In genomic region chr12:110376062-110376837, GRCm38 (mm10) we compare ENCODE assay signal across 8 mouse cellular contexts.
A peak's percentile ranks its signal among the peaks of the same experiment; 100 is the strongest.
DNase-seq lines count a peak whose midpoint lies in the region; ATAC-seq and TF ChIP-seq lines count a peak whose summit lies in the region.
"Had no signal": no experiment of that assay in that cellular context is flagged by ENCODE, and none has a peak within 500 bp of the region (broad histone marks: within the 10 kb centered on the region; RNA-seq: fewer than 3 reads in every experiment).

No protein-coding gene starts in this region.

- WGBS in intestine, postnatal 0 days: 45% methylated on average over 6 of the region's 7 CpGs
- 37% methylated on average over 7 of the region's 7 CpGs for WGBS in intestine, embryonic 15.5 days
- 30% methylated on average over 7 of the region's 7 CpGs for WGBS in embryonic facial prominence, embryonic 10.5 days

- no peak overlapping the region for H3K4me2 ChIP-seq in intestine, postnatal 0 days (replicated peaks; ENCODE audit: low read depth)
- no peak overlapping the region for H3K4me2 ChIP-seq in intestine, embryonic 15.5 days (replicated peaks)

- no peak for ATAC-seq in intestine, postnatal 0 days
- no peak for ATAC-seq in intestine, embryonic 15.5 days

- no peaks in the 10 kb centered on the region for H3K9me3 ChIP-seq in intestine, postnatal 0 days (ENCODE audit: control insufficient read depth)
- H3K9me3 ChIP-seq in intestine, embryonic 15.5 days: no peaks in the 10 kb centered on the region
- no peaks in the 10 kb centered on the region for H3K9me3 ChIP-seq in embryonic facial prominence, embryonic 10.5 days
- H3K9me3 ChIP-seq: megakaryocyte, embryonic 14.5 days had no signal

- H3K27ac ChIP-seq in intestine, postnatal 0 days (ENCODE audit: low read depth, low read length): no peak overlapping the region
- H3K27ac ChIP-seq in intestine, embryonic 15.5 days: no peak overlapping the region
- no peak overlapping the region for H3K27ac ChIP-seq in embryonic facial prominence, embryonic 10.5 days (replicated peaks)

- H3K9ac ChIP-seq in intestine, postnatal 0 days (ENCODE audit: low read depth, low read length): no peak overlapping the region
- no peak overlapping the region for H3K9ac ChIP-seq in intestine, embryonic 15.5 days

- peak; percentile 30 for DNase-seq in right cerebral cortex, postnatal 4 days
- no peak for DNase-seq in right cerebral cortex, postnatal 14 days
- peak; percentile 55 for DNase-seq in embryonic facial prominence, embryonic 10.5 days (ENCODE audit: low spot score)
- DNase-seq in retina, postnatal 1 day: peak; percentile 56
- DNase-seq in spleen, postnatal 14 days (ENCODE audit: low spot score in 2 of 2): no peak

- no peak overlapping the region for H3K4me3 ChIP-seq in intestine, postnatal 0 days (ENCODE audit: low read depth, low read length)
- no peak overlapping the region for H3K4me3 ChIP-seq in intestine, embryonic 15.5 days (replicated peaks)
- H3K4me3 ChIP-seq in embryonic facial prominence, embryonic 10.5 days: no peak overlapping the region
- H3K4me3 ChIP-seq: megakaryocyte, embryonic 14.5 days had no signal

- peaks cover 20% of the 10 kb centered on the region for H3K27me3 ChIP-seq in intestine, postnatal 0 days (replicated peaks; ENCODE audit: control insufficient read depth, insufficient read depth, low read length)
- peaks cover 12% of the 10 kb centered on the region for H3K27me3 ChIP-seq in intestine, embryonic 15.5 days (replicated peaks)
- H3K27me3 ChIP-seq in embryonic facial prominence, embryonic 10.5 days (replicated peaks; ENCODE audit: low read depth, poor library complexity, severe bottlenecking): peaks cover 58% of the 10 kb centered on the region

- H3K4me1 ChIP-seq in intestine, postnatal 0 days (replicated peaks; ENCODE audit: control insufficient read depth, insufficient read depth, low read length): no peaks in the 10 kb centered on the region
- H3K4me1 ChIP-seq in intestine, embryonic 15.5 days (replicated peaks): 0 out of 2 replicates have a peak, but pooled peaks cover 3% of the 10 kb centered on the region
- peaks cover 49% of the 10 kb centered on the region for H3K4me1 ChIP-seq in embryonic facial prominence, embryonic 10.5 days

- H3K36me3 ChIP-seq in intestine, postnatal 0 days (ENCODE audit: control insufficient read depth, insufficient read depth): no peaks in the 10 kb centered on the region
- no peaks in the 10 kb centered on the region for H3K36me3 ChIP-seq in intestine, embryonic 15.5 days
- no peaks in the 10 kb centered on the region for H3K36me3 ChIP-seq in embryonic facial prominence, embryonic 10.5 days (replicated peaks)

- TF ChIP-seq CTCF in intestine, postnatal 0 days (IDR thresholded peaks at IDR 0.05; ENCODE audit: low read depth): peak; percentile 55

Comparison
In these comparisons a context has a peak if more than half of its experiments do, and no peak if none do; other contexts are left out.
1. DNase-seq: peak in right cerebral cortex, postnatal 4 days (single experiment), embryonic facial prominence, embryonic 10.5 days (single experiment) and retina, postnatal 1 day (single experiment); none in right cerebral cortex, postnatal 14 days (single experiment) and spleen, postnatal 14 days (0 of 2).